Mouse (Mus musculus) left cerebral cortex, adult 8-10 months (tissue): Measurements from ENCODE around the gene Sema5a. TPM values are rescaled to one million over a fixed set of nuclear protein-coding genes. Genes with fewer than 3 reads are reported as not detected.

ENCODE experiments used
- DNase-seq, 2 experiments: peaks; one replicate each; pipeline ENCODE4 v3.0.0; 2022; ENCODE audit warnings: low spot score in 2 of 2
- total RNA-seq, 4 experiments: library from RNA; stranded (reverse); gene quantifications; 2 replicates each; pipeline ENCODE4 v1.2.4; 2022

Sema5a gene
- total RNA-seq, 4 experiments from 2014 or later: 19.8 to 25.7 (median 23.5) TPM

- DNase-seq: no peak
These were observed 2.7 kb downstream of the Sema5a start for GRCm38 (mm10) chr15:32247281-32247680.

GRCm38 (mm10) chr15:32254806-32255205 lies 10.2 kb downstream of the Sema5a start:
- no peak for DNase-seq

- DNase-seq: no peak
These were observed 12.7 kb downstream of the Sema5a start for GRCm38 (mm10) chr15:32257340-32257739.

- DNase-seq: peak in 1 of 2 experiments; percentile 61
These were observed 13.3 kb downstream of the Sema5a start for GRCm38 (mm10) chr15:32257886-32258319.

GRCm38 (mm10) chr15:32259362-32260096 lies 14.9 kb downstream of the Sema5a start:
- DNase-seq: no peak

GRCm38 (mm10) chr15:32260942-32261341 lies 16.3 kb downstream of the Sema5a start:
- no peak for DNase-seq

- DNase-seq: no peak
These were observed 19.0 kb downstream of the Sema5a start for GRCm38 (mm10) chr15:32263651-32264050.

- DNase-seq: no peak
These were observed 20.3 kb downstream of the Sema5a start for GRCm38 (mm10) chr15:32264822-32265377.

GRCm38 (mm10) chr15:32265378-32265934 lies 20.8 kb downstream of the Sema5a start:
- peak in 1 of 2 experiments; percentile 20 for DNase-seq

- no peak for DNase-seq
These were observed 21.7 kb downstream of the Sema5a start for GRCm38 (mm10) chr15:32266122-32266820.

GRCm38 (mm10) chr15:32270106-32270505 lies 25.5 kb downstream of the Sema5a start:
- no peak for DNase-seq

GRCm38 (mm10) chr15:32273925-32274324 lies 29.3 kb downstream of the Sema5a start:
- DNase-seq: no peak

GRCm38 (mm10) chr15:32275020-32275419 lies 30.4 kb downstream of the Sema5a start:
- no peak for DNase-seq

- no peak for DNase-seq
These were observed 34.0 kb downstream of the Sema5a start for GRCm38 (mm10) chr15:32278600-32278999.

- DNase-seq: no peak
These were observed 36.8 kb downstream of the Sema5a start for GRCm38 (mm10) chr15:32281374-32281773.

GRCm38 (mm10) chr15:32284688-32285087 lies 40.1 kb downstream of the Sema5a start:
- no peak for DNase-seq

GRCm38 (mm10) chr15:32286296-32286695 lies 41.7 kb downstream of the Sema5a start:
- no peak for DNase-seq

GRCm38 (mm10) chr15:32288480-32288879 lies 43.9 kb downstream of the Sema5a start:
- DNase-seq: no peak

- DNase-seq: no peak
These were observed 46.4 kb downstream of the Sema5a start for GRCm38 (mm10) chr15:32291000-32291399.

GRCm38 (mm10) chr15:32296523-32296922 lies 51.9 kb downstream of the Sema5a start:
- no peak for DNase-seq

- peak in 1 of 2 experiments; percentile 50 for DNase-seq
These were observed 52.7 kb downstream of the Sema5a start for GRCm38 (mm10) chr15:32297266-32297665.

GRCm38 (mm10) chr15:32298525-32298924 lies 53.9 kb downstream of the Sema5a start:
- no peak for DNase-seq
